Mouse (Mus musculus): ENCODE data around the gene Trmo. TPM values are rescaled to one million over a fixed set of nuclear protein-coding genes. Genes with fewer than 3 reads are reported as not detected.
A peak's percentile ranks its signal among the peaks of the same experiment; 100 is the strongest.

The Trmo gene
- polyA plus RNA-seq, 1 experiment from 2014 or later: 11.8 TPM

GRCm38 (mm10) chr4:46347580-46348515 is 41.4 kb downstream of the Trmo start:
- H3K27me3 ChIP-seq (ENCODE audit: control insufficient read depth, insufficient read depth, low read length): peaks cover 58% of the 10 kb centered on the region
- no peak overlapping the region for H3K27ac ChIP-seq (replicated peaks; ENCODE audit: low read depth, low read length)
- ATAC-seq (replicated peaks; ENCODE audit: insufficient number of reproducible peaks, low FRiP score, low TSS enrichment, low read depth) (no peak), DNase-seq (ENCODE audit: low spot score) (peak; percentile 14)
- no peak overlapping the region for H3K4me3 ChIP-seq (ENCODE audit: low read depth, low read length)
- no peak overlapping the region for H3K4me2 ChIP-seq (ENCODE audit: low read depth, low read length)
- 1% methylated on average over 41 of the region's 41 CpGs for WGBS
- no peaks in the 10 kb centered on the region for H3K9me3 ChIP-seq (replicated peaks; ENCODE audit: control insufficient read depth, low read length)
- H3K9ac ChIP-seq (replicated peaks; ENCODE audit: low read length): no peak overlapping the region
- peaks cover 2% of the 10 kb centered on the region; the same call in 1 of the 2 replicates for H3K4me1 ChIP-seq (ENCODE audit: control insufficient read depth, insufficient read depth, low read length)
- no peaks in the 10 kb centered on the region for H3K36me3 ChIP-seq (replicated peaks; ENCODE audit: control insufficient read depth, insufficient read depth, low read depth, low read length)

DNA sequence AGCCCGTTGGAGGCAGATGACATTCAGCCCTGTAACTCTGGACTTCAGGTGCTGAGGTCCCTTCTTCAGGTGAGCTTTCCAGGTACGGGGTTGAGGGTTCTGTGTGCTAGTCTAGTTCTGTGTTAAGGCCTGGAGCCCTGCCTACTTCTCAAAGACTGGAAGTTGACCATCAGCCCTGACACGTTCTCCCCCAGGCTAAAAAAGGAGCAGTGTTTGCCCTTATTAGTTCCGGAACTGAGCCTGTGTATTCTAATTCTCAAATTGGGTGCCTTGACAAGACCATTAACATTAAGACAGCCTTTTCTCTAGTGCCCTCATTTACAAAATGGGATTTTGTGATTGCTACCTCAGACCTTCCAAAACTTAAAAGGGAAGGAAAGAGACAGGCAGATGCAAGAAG is 42.1 kb downstream of the Trmo start:
- Histone ChIP-seq H3K4me1 (ENCODE audit: control insufficient read depth, insufficient read depth, low read length) (peaks cover 2% of the 10 kb centered on the region; the same call in 1 of the 2 replicates), H3K9ac (replicated peaks; ENCODE audit: low read length) (no peak overlapping the region), H3K4me3 (ENCODE audit: low read depth, low read length) (no peak overlapping the region), H3K9me3 (replicated peaks; ENCODE audit: control insufficient read depth, low read length) (no peaks in the 10 kb centered on the region), H3K4me2 (ENCODE audit: low read depth, low read length) (no peak overlapping the region), H3K27me3 (ENCODE audit: control insufficient read depth, insufficient read depth, low read length) (peaks cover 65% of the 10 kb centered on the region), H3K27ac (replicated peaks; ENCODE audit: low read depth, low read length) (no peak overlapping the region), H3K36me3 (replicated peaks; ENCODE audit: control insufficient read depth, insufficient read depth, low read depth, low read length) (no peaks in the 10 kb centered on the region)
- 3% methylated on average over 4 of the region's 4 CpGs for WGBS
- no peak for ATAC-seq (replicated peaks; ENCODE audit: insufficient number of reproducible peaks, low FRiP score, low TSS enrichment, low read depth)
- no peak for DNase-seq (ENCODE audit: low spot score)

DNA sequence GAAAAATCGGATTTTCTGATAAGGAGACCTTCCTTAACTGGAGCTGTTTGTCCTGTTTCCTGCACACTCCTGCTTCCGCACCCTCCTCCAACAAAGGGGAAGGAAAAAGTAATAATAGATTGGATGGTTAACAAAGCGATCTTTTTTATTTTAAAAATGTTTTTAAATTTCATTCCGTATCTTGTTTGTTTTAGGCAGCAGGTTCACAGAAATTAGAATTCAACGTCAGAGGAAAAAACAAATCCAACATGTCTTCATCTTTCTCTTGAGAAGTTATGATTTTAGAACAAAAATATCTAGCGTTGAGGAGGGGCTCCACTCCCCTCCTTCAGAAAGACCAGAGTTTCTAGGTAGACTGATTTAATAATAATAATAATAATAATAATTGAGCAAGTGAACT is 43.0 kb downstream of the Trmo start:
- peaks cover 74% of the 10 kb centered on the region for H3K27me3 ChIP-seq (ENCODE audit: control insufficient read depth, insufficient read depth, low read length)
- H3K9ac ChIP-seq (replicated peaks; ENCODE audit: low read length): no peak overlapping the region
- ATAC-seq (replicated peaks; ENCODE audit: insufficient number of reproducible peaks, low FRiP score, low TSS enrichment, low read depth) (no peak), DNase-seq (ENCODE audit: low spot score) (no peak)
- no peak overlapping the region for H3K27ac ChIP-seq (replicated peaks; ENCODE audit: low read depth, low read length)
- H3K9me3 ChIP-seq (replicated peaks; ENCODE audit: control insufficient read depth, low read length): no peaks in the 10 kb centered on the region
- H3K4me3 ChIP-seq (ENCODE audit: low read depth, low read length): no peak overlapping the region
- no peak overlapping the region for H3K4me2 ChIP-seq (ENCODE audit: low read depth, low read length)
- peaks cover 2% of the 10 kb centered on the region; the same call in 1 of the 2 replicates for H3K4me1 ChIP-seq (ENCODE audit: control insufficient read depth, insufficient read depth, low read length)
- no peaks in the 10 kb centered on the region for H3K36me3 ChIP-seq (replicated peaks; ENCODE audit: control insufficient read depth, insufficient read depth, low read depth, low read length)
- 26% methylated on average over 6 of the region's 6 CpGs for WGBS

DNA sequence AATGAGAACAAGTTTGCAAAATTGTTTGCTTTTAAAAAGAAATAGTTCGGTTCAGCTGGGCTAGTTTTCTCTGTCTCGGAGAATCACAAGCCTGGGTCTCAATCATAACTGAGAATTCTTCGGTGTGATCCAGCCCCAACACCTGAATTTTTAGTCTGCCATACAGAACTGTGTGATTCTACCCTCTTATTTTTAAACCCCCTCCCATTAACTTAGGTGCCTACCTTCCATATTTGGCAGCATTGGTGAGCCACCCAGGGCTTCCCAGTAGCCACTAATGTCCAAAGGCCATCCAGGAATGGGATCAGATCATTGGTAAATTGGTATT is 43.5 kb downstream of the Trmo start:
- Histone ChIP-seq H3K9me3 (replicated peaks; ENCODE audit: control insufficient read depth, low read length) (no peaks in the 10 kb centered on the region), H3K27ac (replicated peaks; ENCODE audit: low read depth, low read length) (no peak overlapping the region), H3K4me2 (ENCODE audit: low read depth, low read length) (no peak overlapping the region), H3K9ac (replicated peaks; ENCODE audit: low read length) (no peak overlapping the region), H3K36me3 (replicated peaks; ENCODE audit: control insufficient read depth, insufficient read depth, low read depth, low read length) (no peaks in the 10 kb centered on the region), H3K27me3 (ENCODE audit: control insufficient read depth, insufficient read depth, low read length) (peaks cover 77% of the 10 kb centered on the region), H3K4me1 (ENCODE audit: control insufficient read depth, insufficient read depth, low read length) (peaks cover 2% of the 10 kb centered on the region; the same call in 1 of the 2 replicates), H3K4me3 (ENCODE audit: low read depth, low read length) (no peak overlapping the region)
- 11% methylated on average over 3 of the region's 3 CpGs for WGBS
- DNase-seq (ENCODE audit: low spot score) (no peak), ATAC-seq (replicated peaks; ENCODE audit: insufficient number of reproducible peaks, low FRiP score, low TSS enrichment, low read depth) (no peak)

GRCm38 (mm10) chr4:46345056-46345772 is 44.0 kb downstream of the Trmo start:
- H3K4me1 ChIP-seq (ENCODE audit: control insufficient read depth, insufficient read depth, low read length): peaks cover 2% of the 10 kb centered on the region; the same call in 1 of the 2 replicates
- no peak overlapping the region for H3K9ac ChIP-seq (replicated peaks; ENCODE audit: low read length)
- WGBS: 2% methylated on average over 64 of the region's 67 CpGs
- H3K36me3 ChIP-seq (replicated peaks; ENCODE audit: control insufficient read depth, insufficient read depth, low read depth, low read length): no peaks in the 10 kb centered on the region
- H3K27ac ChIP-seq (replicated peaks; ENCODE audit: low read depth, low read length): no peak overlapping the region
- no peak for ATAC-seq (replicated peaks; ENCODE audit: insufficient number of reproducible peaks, low FRiP score, low TSS enrichment, low read depth)
- DNase-seq (ENCODE audit: low spot score): peak; percentile 39
- peaks cover 77% of the 10 kb centered on the region for H3K27me3 ChIP-seq (ENCODE audit: control insufficient read depth, insufficient read depth, low read length)
- H3K9me3 ChIP-seq (replicated peaks; ENCODE audit: control insufficient read depth, low read length): no peaks in the 10 kb centered on the region
- H3K4me2 ChIP-seq (ENCODE audit: low read depth, low read length): no peak overlapping the region
- H3K4me3 ChIP-seq (ENCODE audit: low read depth, low read length): peak overlapping the region; percentile 29

GRCm38 (mm10) chr4:46344288-46344687 is 44.9 kb downstream of the Trmo start:
- peak; percentile 47 for DNase-seq (ENCODE audit: low spot score)
- Histone ChIP-seq H3K9ac (replicated peaks; ENCODE audit: low read length) (0 out of 2 replicates have a peak overlapping the region, but pooled peaks have one; percentile 25), H3K4me2 (ENCODE audit: low read depth, low read length) (peak overlapping the region; percentile 38), H3K4me1 (ENCODE audit: control insufficient read depth, insufficient read depth, low read length) (peaks cover 2% of the 10 kb centered on the region; the same call in 1 of the 2 replicates), H3K27me3 (ENCODE audit: control insufficient read depth, insufficient read depth, low read length) (peaks cover 74% of the 10 kb centered on the region), H3K4me3 (ENCODE audit: low read depth, low read length) (peak overlapping the region; percentile 29), H3K36me3 (replicated peaks; ENCODE audit: control insufficient read depth, insufficient read depth, low read depth, low read length) (no peaks in the 10 kb centered on the region), H3K27ac (replicated peaks; ENCODE audit: low read depth, low read length) (no peak overlapping the region), H3K9me3 (replicated peaks; ENCODE audit: control insufficient read depth, low read length) (no peaks in the 10 kb centered on the region)
- under 1% methylated on average over 50 of the region's 51 CpGs for WGBS
- 0 out of 2 replicates have a peak, but pooled peaks have one; percentile 42 for ATAC-seq (replicated peaks; ENCODE audit: insufficient number of reproducible peaks, low FRiP score, low TSS enrichment, low read depth)

GRCm38 (mm10) chr4:46343596-46344260 is 45.5 kb downstream of the Trmo start, which contains the start of gene Foxe1:
TSS of gene Foxe1 (plus strand) at chr4:46343609.
- Histone ChIP-seq H3K4me2 (ENCODE audit: low read depth, low read length) (peak within 1 kb of the TSS; percentile 38), H3K27ac (replicated peaks; ENCODE audit: low read depth, low read length) (no peak within 1 kb of the TSS), H3K4me3 (ENCODE audit: low read depth, low read length) (peak within 1 kb of the TSS; percentile 29), H3K9me3 (replicated peaks; ENCODE audit: control insufficient read depth, low read length) (no peaks in the 10 kb centered on the region), H3K27me3 (ENCODE audit: control insufficient read depth, insufficient read depth, low read length) (peaks cover 72% of the 10 kb centered on the region), H3K4me1 (ENCODE audit: control insufficient read depth, insufficient read depth, low read length) (peaks cover 2% of the 10 kb centered on the region; the same call in 1 of the 2 replicates), H3K36me3 (replicated peaks; ENCODE audit: control insufficient read depth, insufficient read depth, low read depth, low read length) (no peaks in the 10 kb centered on the region), H3K9ac (replicated peaks; ENCODE audit: low read length) (0 out of 2 replicates have a peak within 1 kb of the TSS, but pooled peaks have one; percentile 25)
- peak; percentile 16 for DNase-seq (ENCODE audit: low spot score)
- WGBS: under 1% methylated on average over 65 of the region's 70 CpGs
- ATAC-seq (replicated peaks; ENCODE audit: insufficient number of reproducible peaks, low FRiP score, low TSS enrichment, low read depth): 0 out of 2 replicates have a peak, but pooled peaks have one; percentile 23

All from embryonic facial prominence, embryonic 11.5 days (tissue).